Mouse (Mus musculus) kidney, embryonic 14.5 days (tissue): ENCODE measurements around the gene Kcnj9. TPM values are rescaled to one million over a fixed set of nuclear protein-coding genes. Genes with fewer than 3 reads are reported as not detected.

Source experiments
- polyA plus RNA-seq: library from polyadenylated mRNA; unstranded; fragments of >200 nt; fragmentation: Nextera tagmentation; extraction: Ambion mirVana; gene quantifications from 2 replicates; pipeline ENCODE4 v1.2.1, GENCODE M21; 2014

Kcnj9 gene
- polyA plus RNA-seq, 1 experiment from 2014 or later, result not detected

Other genes with a start within 250 kb of the Kcnj9 start
- gene Copa, start 246.8 kb downstream of the Kcnj9 start, polyA plus RNA-seq, result 78.1 and 194 TPM in 2 replicates
- 66.5 and 136 TPM in 2 replicates for gene Ncstn, start 246.5 kb downstream of the Kcnj9 start, polyA plus RNA-seq
- 95.1 and 138 TPM in 2 replicates for gene Pex19, start 202.6 kb downstream of the Kcnj9 start, polyA plus RNA-seq
- gene Dcaf8, start 181.2 kb downstream of the Kcnj9 start, polyA plus RNA-seq, result 78.3 and 114 TPM in 2 replicates
- gene Pea15a, start 122.5 kb downstream of the Kcnj9 start, polyA plus RNA-seq, result 56.0 and 87.0 TPM in 2 replicates
- 2.8 and 3.5 TPM in 2 replicates for gene Casq1, start 109.5 kb downstream of the Kcnj9 start, polyA plus RNA-seq
- not detected in 2 replicates for gene Atp1a4, start 70.9 kb downstream of the Kcnj9 start, polyA plus RNA-seq
- gene Igsf8, start 67.7 kb downstream of the Kcnj9 start, polyA plus RNA-seq, result 39.5 and 53.1 TPM in 2 replicates
- 0.66 and 0.96 TPM in 2 replicates for gene Atp1a2, start 31.3 kb downstream of the Kcnj9 start, polyA plus RNA-seq
- gene Kcnj10, start 11.9 kb upstream of the Kcnj9 start, polyA plus RNA-seq, result 0.31 and 0.57 TPM in 2 replicates
- gene Pigm, start 47.2 kb upstream of the Kcnj9 start, polyA plus RNA-seq, result 9.5 and 12.1 TPM in 2 replicates
- 0.74 and 0.97 TPM in 2 replicates for gene Slamf9, start 146.0 kb upstream of the Kcnj9 start, polyA plus RNA-seq
- gene Igsf9, start 152.5 kb upstream of the Kcnj9 start, polyA plus RNA-seq, result 37.8 and 41.8 TPM in 2 replicates
- gene Tagln2, start 170.7 kb upstream of the Kcnj9 start, polyA plus RNA-seq, result 81.0 and 139 TPM in 2 replicates
- gene Cfap45, start 191.5 kb upstream of the Kcnj9 start, polyA plus RNA-seq, result 1.0 and 1.2 TPM in 2 replicates
- gene Vsig8, start 226.6 kb upstream of the Kcnj9 start, polyA plus RNA-seq, result 0.19 and 0.54 TPM in 2 replicates